Mouse (Mus musculus) embryonic fibroblast, embryonic 13.5 days (primary cell): Measurements from ENCODE around the gene Tsc22d1.

ENCODE experiments used
- CTCF ChIP-seq: IDR thresholded peaks from 2 replicates; pipeline ENCODE4 v1.5.1; 2011; ENCODE audit warnings: mild to moderate bottlenecking, control low read depth, low read length, moderate library complexity, borderline replicate concordance; ENCODE audit not compliant: insufficient read depth
- POLR2A ChIP-seq: IDR thresholded peaks from 2 replicates; pipeline ENCODE4 v1.6.1; 2011; ENCODE audit warnings: low read depth, mild to moderate bottlenecking, control low read depth, low read length, moderate library complexity

- TF ChIP-seq POLR2A: no peak
- no peak for TF ChIP-seq CTCF
Measured at GRCm38 (mm10) chr14:76442160-76442559, 27.4 kb downstream of the Tsc22d1 start.
